Mouse (Mus musculus) megakaryocyte, embryonic 14.5 days (primary cell): ENCODE data around the gene Cd27. TPM values are rescaled to one million over a fixed set of nuclear protein-coding genes. Genes with fewer than 3 reads are reported as not detected.
"Not testable (repeated sequence)": the region's sequence is repeated elsewhere in the genome, so short reads cannot be mapped to it uniquely, and the experiment has no call there.

Experiments
- H3K27me3 ChIP-seq: replicated peaks from 2 replicates; pipeline ENCODE3; 2012; ENCODE audit warnings: inconsistent platforms
- H3K36me3 ChIP-seq: replicated peaks from 2 replicates; pipeline ENCODE3; 2012; ENCODE audit warnings: low read length, inconsistent platforms, mixed read lengths
- H3K4me1 ChIP-seq: 2 replicates; pipeline ENCODE4 v1.6.1; 2012; ENCODE audit warnings: inconsistent platforms
- H3K4me3 ChIP-seq: replicated peaks from 2 replicates; pipeline ENCODE3; 2012; ENCODE audit warnings: moderate library complexity, mild to moderate bottlenecking, inconsistent platforms
- H3K9me3 ChIP-seq: 2 replicates; pipeline ENCODE4 v1.6.1; 2012; ENCODE audit warnings: inconsistent platforms
- FLI1 ChIP-seq: IDR thresholded peaks from 2 replicates; pipeline ENCODE4 v1.6.1; 2012; ENCODE audit warnings: low read length, inconsistent platforms, mixed read lengths
- GATA1 ChIP-seq: IDR thresholded peaks from 3 replicates; pipeline ENCODE4 v1.6.1; 2012; ENCODE audit warnings: mixed read lengths, low read length, inconsistent platforms, borderline replicate concordance
- polyA plus RNA-seq: library from polyadenylated mRNA; stranded (reverse); fragments of >175 nt; gene quantifications from 2 replicates; pipeline ENCODE4 v1.2.3, GENCODE M21; 2012; ENCODE audit warnings: low replicate concordance; ENCODE audit not compliant: insufficient read depth

Gene Cd27
- polyA plus RNA-seq, 1 experiment = 1.3 TPM

GRCm38 (mm10) chr6:125267469-125267868 lies 30.7 kb upstream of the Cd27 start:
- H3K36me3 ChIP-seq = no peaks in the 10 kb centered on the region
- peaks cover 38% of the 10 kb centered on the region for H3K4me1 ChIP-seq
- TF ChIP-seq FLI1 (no peak), GATA1 (no peak)
- no peak overlapping the region for H3K4me3 ChIP-seq
- no peaks in the 10 kb centered on the region for H3K27me3 ChIP-seq
- peaks cover 5% of the 10 kb centered on the region for H3K9me3 ChIP-seq

- H3K36me3 ChIP-seq, H3K4me3 ChIP-seq, H3K9me3 ChIP-seq, H3K27me3 ChIP-seq: not testable (repeated sequence)
- peaks cover 29% of the 10 kb centered on the region for H3K4me1 ChIP-seq
Observed at GRCm38 (mm10) chr6:125266600-125266999, 29.8 kb upstream of the Cd27 start.

- H3K9me3 ChIP-seq = peaks cover 13% of the 10 kb centered on the region
- no peaks in the 10 kb centered on the region for H3K27me3 ChIP-seq
- no peak overlapping the region for H3K4me3 ChIP-seq
- H3K36me3 ChIP-seq = no peaks in the 10 kb centered on the region
- peaks cover 24% of the 10 kb centered on the region for H3K4me1 ChIP-seq
- TF ChIP-seq GATA1 = no peak
- no peak for TF ChIP-seq FLI1
Observed at GRCm38 (mm10) chr6:125266091-125266490, 29.3 kb upstream of the Cd27 start.

- H3K9me3 ChIP-seq = peaks cover 13% of the 10 kb centered on the region
- peaks cover 16% of the 10 kb centered on the region for H3K4me1 ChIP-seq
- peak overlapping the region; percentile 53 for H3K4me3 ChIP-seq
- H3K36me3 ChIP-seq = no peaks in the 10 kb centered on the region
- TF ChIP-seq FLI1 (no peak), GATA1 (no peak)
- H3K27me3 ChIP-seq = no peaks in the 10 kb centered on the region
Observed at GRCm38 (mm10) chr6:125265239-125265638, 28.4 kb upstream of the Cd27 start.

GRCm38 (mm10) chr6:125264219-125264618 lies 27.4 kb upstream of the Cd27 start:
- H3K9me3 ChIP-seq = peaks cover 13% of the 10 kb centered on the region
- no peaks in the 10 kb centered on the region for H3K27me3 ChIP-seq
- H3K36me3 ChIP-seq = no peaks in the 10 kb centered on the region
- TF ChIP-seq FLI1 (no peak), GATA1 (no peak)
- peaks cover 10% of the 10 kb centered on the region for H3K4me1 ChIP-seq
- no peak overlapping the region for H3K4me3 ChIP-seq

GRCm38 (mm10) chr6:125260006-125260555 lies 23.3 kb upstream of the Cd27 start:
- TF ChIP-seq GATA1 (no peak), FLI1 (no peak)
- Histone ChIP-seq H3K4me1 (peaks cover 11% of the 10 kb centered on the region; the same call in 1 of the 2 replicates), H3K27me3 (no peaks in the 10 kb centered on the region), H3K36me3 (no peaks in the 10 kb centered on the region), H3K9me3 (peaks cover 13% of the 10 kb centered on the region), H3K4me3 (no peak overlapping the region)

GRCm38 (mm10) chr6:125256222-125256966 lies 19.6 kb upstream of the Cd27 start:
- Histone ChIP-seq H3K4me1 (peaks cover 36% of the 10 kb centered on the region), H3K36me3 (peaks cover 10% of the 10 kb centered on the region), H3K4me3 (peak overlapping the region; percentile 38), H3K9me3 (peaks cover 16% of the 10 kb centered on the region), H3K27me3 (no peaks in the 10 kb centered on the region)
- TF ChIP-seq FLI1 = no peak
- TF ChIP-seq GATA1 = no peak

- Histone ChIP-seq H3K4me3 (no peak overlapping the region), H3K9me3 (peaks cover 17% of the 10 kb centered on the region), H3K4me1 (peaks cover 36% of the 10 kb centered on the region), H3K36me3 (peaks cover 10% of the 10 kb centered on the region), H3K27me3 (no peaks in the 10 kb centered on the region)
- no peak for TF ChIP-seq FLI1
- no peak for TF ChIP-seq GATA1
Observed at GRCm38 (mm10) chr6:125255516-125256044, 18.8 kb upstream of the Cd27 start.

GRCm38 (mm10) chr6:125253863-125254715 lies 17.3 kb upstream of the Cd27 start:
- peak overlapping the region; percentile 84 for H3K4me3 ChIP-seq

GRCm38 (mm10) chr6:125252711-125253110 lies 15.9 kb upstream of the Cd27 start:
- peaks cover 22% of the 10 kb centered on the region for H3K9me3 ChIP-seq
- peaks cover 36% of the 10 kb centered on the region for H3K4me1 ChIP-seq
- peak overlapping the region; percentile 42 for H3K4me3 ChIP-seq
- H3K36me3 ChIP-seq = peaks cover 10% of the 10 kb centered on the region
- H3K27me3 ChIP-seq = no peaks in the 10 kb centered on the region
- TF ChIP-seq GATA1 (no peak), FLI1 (no peak)

More at GRCm38 (mm10) chr6:125253863-125254715, 17.3 kb upstream of the Cd27 start:
- H3K36me3 ChIP-seq = peaks cover 10% of the 10 kb centered on the region
- H3K9me3 ChIP-seq = peaks cover 22% of the 10 kb centered on the region
- peaks cover 36% of the 10 kb centered on the region for H3K4me1 ChIP-seq
- TF ChIP-seq GATA1 (no peak), FLI1 (no peak)
- no peaks in the 10 kb centered on the region for H3K27me3 ChIP-seq
